Mouse (Mus musculus) kidney, adult 8-10 months (tissue): Measurements from ENCODE around the gene Keap1.
A peak's percentile ranks its signal among the peaks of the same experiment; 100 is the strongest.
"Not testable (repeated sequence)": the region's sequence is repeated elsewhere in the genome, so short reads cannot be mapped to it uniquely, and the experiment has no call there.

Experiments
- DNase-seq, 2 experiments: peaks; one replicate each; pipeline ENCODE4 v3.0.0; 2022

Keap1 gene

GRCm38 (mm10) chr9:21227342-21227741 is 11.8 kb downstream of the Keap1 start:
- DNase-seq: no peak

- DNase-seq: no peak
Measured at GRCm38 (mm10) chr9:21225415-21225758, 13.8 kb downstream of the Keap1 start.

DNA sequence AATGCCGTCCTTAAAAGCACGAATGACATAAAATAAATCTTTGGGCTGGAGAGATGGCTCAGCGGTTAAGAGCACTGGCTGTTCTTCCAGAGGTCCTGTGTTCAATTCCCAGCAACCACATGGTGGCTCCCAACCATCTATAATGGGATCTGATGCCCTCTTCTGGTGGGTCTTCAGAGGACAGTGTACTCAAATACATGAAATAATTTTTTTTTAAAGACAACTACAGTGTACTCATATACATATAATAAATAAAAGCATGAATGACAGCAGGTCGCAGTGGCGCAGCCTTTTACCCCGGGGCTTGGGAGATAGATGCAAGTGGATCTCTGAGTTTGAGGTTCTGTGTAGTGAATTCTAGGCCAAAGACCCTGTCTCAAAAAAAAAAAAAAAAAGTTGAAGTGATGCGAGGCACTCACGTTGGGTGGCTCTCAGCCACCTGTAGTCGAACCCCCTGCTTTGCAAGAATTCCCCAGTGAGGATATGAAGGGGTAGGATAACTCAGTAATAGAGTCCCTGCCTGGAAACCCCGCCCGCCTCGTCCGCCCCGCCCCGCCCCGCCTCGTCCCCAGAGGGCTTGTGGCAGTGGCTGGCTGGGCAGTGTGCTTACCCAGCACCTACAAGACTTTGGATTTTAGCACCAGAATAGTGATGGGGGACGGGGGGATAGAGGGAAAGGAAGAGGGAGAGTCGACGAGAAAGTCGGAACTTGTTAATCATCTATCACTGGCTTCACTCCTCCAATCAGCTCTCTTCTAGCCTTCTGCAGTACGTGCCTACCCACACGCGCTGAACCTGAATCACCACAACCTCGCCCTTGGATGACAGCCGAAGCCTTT is 14.4 kb downstream of the Keap1 start:
- DNase-seq: peak; percentile 35 to 40

DNA sequence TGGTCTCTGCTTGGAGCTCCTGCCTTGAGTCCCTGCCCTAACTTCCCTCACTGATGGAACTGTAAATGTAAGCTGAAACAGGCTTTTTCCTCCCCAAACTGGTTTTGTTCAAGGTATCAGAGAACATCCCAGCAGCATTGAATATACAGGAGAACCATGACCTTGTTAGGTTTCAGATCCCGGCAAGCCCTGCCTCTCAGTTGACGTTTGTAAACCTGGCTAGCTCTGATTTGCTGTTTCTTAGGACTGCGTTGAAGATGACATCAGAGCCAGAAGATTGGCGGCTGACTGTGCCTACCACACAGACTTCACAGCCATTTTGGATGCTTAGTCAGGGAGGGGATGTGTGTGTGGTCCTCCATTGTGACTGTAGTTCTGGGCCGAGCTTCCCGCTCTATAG is 15.3 kb downstream of the Keap1 start:
- DNase-seq: no peak

GRCm38 (mm10) chr9:21223490-21223889 is 15.7 kb downstream of the Keap1 start:
- not testable (repeated sequence) for DNase-seq

GRCm38 (mm10) chr9:21221383-21221929 is 17.7 kb downstream of the Keap1 start:
- DNase-seq: peak; percentile 32 to 67

DNA sequence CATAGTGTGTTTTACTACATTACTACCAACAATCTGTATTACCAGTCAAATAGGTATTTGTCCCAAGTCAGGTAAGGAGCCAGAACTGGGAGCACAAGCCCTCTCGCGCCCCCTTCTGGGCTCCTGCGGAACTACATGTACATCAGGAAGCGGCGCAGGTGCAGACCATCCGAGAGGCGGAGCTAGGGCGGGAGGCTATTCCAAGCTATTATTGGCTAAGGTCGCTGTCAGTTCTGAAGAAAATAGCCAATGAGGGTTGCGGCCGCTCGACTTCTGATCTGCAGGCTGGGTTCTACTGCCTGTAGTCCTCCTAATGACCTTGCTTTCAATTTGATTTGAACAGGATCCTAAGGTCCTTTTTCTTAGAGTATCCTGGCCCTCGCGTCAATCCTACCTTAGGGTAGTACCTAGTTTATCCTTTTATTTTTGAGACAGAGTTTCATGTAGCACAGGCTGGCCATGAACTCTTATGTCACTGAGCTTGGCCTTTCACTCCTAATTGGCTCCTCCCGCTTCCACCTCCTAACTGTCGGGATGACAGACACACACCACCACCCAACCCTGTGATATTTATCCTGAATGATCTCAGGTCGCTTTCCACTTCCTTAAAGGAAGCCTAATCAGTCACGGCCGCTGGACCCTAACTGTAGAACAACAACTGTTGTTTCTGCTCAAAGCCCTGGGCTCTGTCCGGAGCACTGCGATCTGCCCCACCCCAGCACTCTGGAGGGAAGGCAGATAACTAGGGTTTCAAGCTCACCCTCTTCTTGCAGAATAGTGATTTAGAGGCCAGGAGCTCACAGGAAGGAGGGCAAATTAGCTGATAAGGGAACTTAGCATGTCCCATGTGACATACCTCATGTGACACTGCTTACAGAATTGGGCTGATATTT is 18.4 kb downstream of the Keap1 start:
- DNase-seq: peak; percentile 96 to 98

GRCm38 (mm10) chr9:21219820-21220219 is 19.3 kb downstream of the Keap1 start:
- no peak for DNase-seq

GRCm38 (mm10) chr9:21216050-21216841 is 22.9 kb downstream of the Keap1 start:
- no peak for DNase-seq

GRCm38 (mm10) chr9:21213617-21214190 is 25.5 kb downstream of the Keap1 start:
- DNase-seq: no peak

DNA sequence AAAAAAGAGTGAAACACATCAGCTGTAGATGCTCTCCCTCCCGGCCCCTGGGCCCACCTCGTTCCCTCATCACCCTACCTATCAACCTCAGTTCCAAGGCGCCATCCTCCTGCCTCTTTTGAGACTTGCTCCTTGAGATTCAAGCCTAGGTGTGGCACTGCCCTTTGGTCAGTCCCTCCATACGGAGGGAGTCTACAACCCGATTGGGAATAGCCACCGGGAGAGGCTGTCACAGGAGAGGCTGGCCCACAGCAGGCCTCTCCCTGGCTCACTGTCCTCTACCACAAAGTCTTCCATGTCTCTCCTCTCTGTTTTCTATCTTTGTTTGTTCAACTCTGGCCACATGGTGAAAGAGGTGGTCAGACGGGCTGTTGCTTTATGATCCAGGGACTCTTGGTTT is 27.5 kb downstream of the Keap1 start:
- DNase-seq: no peak

DNA sequence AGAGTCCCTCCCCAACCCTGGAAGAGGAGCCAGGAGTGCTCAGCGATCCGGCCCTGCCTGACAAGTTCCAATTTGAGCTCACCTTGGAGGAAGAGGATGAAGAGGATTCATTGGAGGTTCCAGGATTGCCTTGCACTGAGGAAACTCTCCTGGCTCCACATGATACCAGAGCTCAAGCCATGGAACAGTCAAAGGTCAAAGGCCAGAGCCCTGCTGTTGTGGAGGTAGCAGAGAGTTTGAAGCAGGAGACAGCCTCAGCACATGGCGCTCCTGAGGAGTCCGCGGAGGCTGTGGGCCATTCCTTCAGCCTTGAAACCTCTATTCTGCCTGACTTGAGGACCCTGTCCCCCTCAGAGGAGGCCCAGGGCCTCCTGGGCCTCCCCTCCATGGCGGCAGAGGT is 28.3 kb downstream of the Keap1 start:
- peak in 1 of 2 experiments; percentile 27 for DNase-seq

- no peak for DNase-seq
Measured at GRCm38 (mm10) chr9:21208626-21209025, 30.5 kb downstream of the Keap1 start.

- no peak for DNase-seq
Measured at GRCm38 (mm10) chr9:21206848-21207247, 32.3 kb downstream of the Keap1 start.

DNA sequence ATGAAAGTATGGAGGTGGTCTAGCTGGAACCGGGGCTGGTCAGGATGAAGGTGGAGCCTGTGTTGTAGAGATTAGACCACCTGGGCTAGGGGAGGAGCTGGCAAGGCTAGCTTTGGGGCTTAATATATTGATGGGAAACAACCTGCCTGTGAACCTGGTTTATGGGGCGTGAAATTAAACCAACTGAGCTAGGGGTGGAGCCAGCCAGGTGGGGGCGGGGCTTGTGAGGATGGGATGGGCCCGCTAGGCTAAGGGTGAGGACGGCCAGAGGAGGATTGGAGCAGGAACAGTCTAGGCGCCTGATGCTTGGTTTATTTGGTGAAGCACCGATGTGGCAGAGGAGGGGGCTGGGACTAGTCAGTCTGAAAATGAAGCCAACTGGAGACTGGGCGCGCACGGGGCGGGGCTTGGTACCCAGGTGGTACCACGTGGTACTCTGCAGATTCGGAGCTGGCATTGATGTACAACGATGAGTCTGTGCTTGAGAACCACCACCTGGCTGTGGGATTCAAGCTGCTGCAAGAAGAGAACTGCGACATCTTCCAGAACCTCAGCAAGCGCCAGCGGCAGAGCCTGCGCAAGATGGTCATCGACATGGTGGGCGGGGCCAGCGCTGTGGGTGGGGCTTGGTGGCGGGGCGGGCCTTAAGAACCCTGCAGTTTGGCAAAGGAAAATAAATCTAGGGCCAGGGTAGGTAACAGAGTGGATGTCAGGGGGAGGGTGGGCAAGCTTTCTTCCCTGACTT is 34.5 kb downstream of the Keap1 start:
- DNase-seq: peak; percentile 70 to 79

DNA sequence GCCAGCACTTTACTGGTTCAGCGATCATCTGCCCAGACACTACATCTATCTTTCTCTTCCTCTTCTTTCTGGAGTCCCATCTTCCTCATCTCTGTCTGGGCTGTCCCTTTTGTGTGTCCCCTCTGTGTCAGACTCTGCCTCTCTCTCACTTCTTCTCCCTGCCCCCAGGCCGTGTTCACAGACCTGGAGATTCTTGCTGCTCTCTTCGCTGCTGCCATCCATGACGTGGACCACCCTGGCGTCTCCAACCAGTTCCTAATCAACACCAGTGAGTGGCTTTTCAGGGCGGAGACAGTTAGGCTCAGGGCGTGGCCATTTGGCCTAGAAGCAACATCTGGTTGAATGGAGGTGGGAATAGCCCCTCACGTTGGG is 35.0 kb downstream of the Keap1 start:
- DNase-seq: no peak

DNA sequence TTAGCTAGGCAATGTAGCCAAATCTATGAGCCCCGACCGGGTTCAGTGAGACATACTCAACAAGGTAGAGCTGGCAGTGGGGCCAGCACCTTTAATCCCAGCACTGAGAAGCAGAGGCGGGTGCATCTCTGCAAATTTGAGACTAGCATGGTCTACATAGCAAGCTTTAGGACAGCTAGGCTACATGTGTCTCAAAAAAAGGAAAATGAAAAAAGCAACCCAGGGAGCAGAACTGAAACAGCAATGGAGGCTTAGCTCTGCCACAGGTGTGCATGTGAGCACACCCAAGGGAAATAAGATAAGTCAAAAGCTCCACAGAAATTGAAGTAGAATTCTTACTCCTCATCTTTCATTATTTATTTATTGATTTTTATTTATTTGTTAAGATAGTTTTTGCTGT is 40.2 kb downstream of the Keap1 start:
- no peak for DNase-seq

- no peak for DNase-seq
Measured at GRCm38 (mm10) chr9:21197981-21198380, 41.2 kb downstream of the Keap1 start.

GRCm38 (mm10) chr9:21196521-21197433 is 42.4 kb downstream of the Keap1 start:
- DNase-seq: no peak

DNA sequence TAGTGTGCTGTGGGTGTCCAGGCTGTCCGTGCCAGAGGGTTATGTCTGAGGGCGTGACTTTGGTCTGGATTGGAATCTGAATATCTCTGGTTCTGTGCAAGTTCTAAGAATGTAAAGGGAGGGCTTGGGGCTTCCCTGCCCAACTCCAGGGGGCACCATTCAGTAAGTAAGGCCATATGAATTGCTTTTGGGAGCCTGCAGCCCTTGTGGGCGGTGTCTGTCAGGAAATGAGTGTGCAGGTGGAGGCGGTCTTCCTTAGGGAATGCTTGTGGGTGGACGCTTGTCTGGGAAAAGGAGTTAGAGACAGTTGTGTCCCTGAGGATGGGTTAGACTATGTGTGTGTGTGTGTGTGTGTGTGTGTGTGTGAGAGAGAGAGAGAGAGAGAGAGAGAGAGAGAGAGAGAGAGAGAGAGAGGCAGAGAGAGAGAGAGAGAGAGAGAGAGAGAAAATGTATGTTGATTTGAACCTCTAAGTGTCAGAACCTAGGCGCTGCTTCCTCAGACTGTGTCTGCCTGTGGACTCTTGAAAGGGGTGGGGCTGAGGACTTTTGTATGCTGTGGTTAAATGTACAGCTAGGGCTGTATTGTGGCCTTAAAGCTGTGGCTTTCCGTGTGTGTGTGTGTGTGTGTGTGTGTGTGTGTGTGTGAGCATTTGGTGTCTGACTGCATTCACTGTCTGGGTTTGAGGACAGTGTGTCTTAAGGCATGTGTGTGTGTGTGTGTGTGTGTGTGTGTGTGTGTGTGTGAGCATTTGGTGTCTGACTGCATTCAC is 43.2 kb downstream of the Keap1 start:
- DNase-seq: not testable (repeated sequence)
